Mouse (Mus musculus) stomach, embryonic 14.5 days (tissue): ENCODE results near the gene Gclc. TPM values are rescaled to one million over a fixed set of nuclear protein-coding genes. Genes with fewer than 3 reads are reported as not detected.

Experiments used
- ATAC-seq: fragments of 200-750 bp; cut with Nextera tagmentation; 2 replicates; pipeline ENCODE4 v1.8.0; 2017; ENCODE audit warnings: low read depth, moderate TSS enrichment; ENCODE audit not compliant: insufficient number of reproducible peaks, insufficient read depth, low FRiP score
- H3K27ac ChIP-seq: fragments of 300-500 bp; sonication (generic); 2 replicates; pipeline ENCODE4 v1.5.1; 2014; ENCODE audit warnings: mild to moderate bottlenecking, low read length, moderate library complexity, mixed read lengths
- H3K27me3 ChIP-seq: fragments of 300-500 bp; sonication (generic); 2 replicates; pipeline ENCODE4 v1.6.1; 2014; ENCODE audit warnings: low read length, control low read depth, mixed read lengths; ENCODE audit not compliant: control insufficient read depth, insufficient read depth
- H3K36me3 ChIP-seq: fragments of 300-500 bp; sonication (generic); 2 replicates; pipeline ENCODE4 v1.6.1; 2014; ENCODE audit warnings: mild to moderate bottlenecking, control low read depth, low read length, moderate library complexity, mixed read lengths; ENCODE audit not compliant: control insufficient read depth, insufficient read depth
- H3K4me1 ChIP-seq: fragments of 300-500 bp; sonication (generic); 2 replicates; pipeline ENCODE4 v1.6.1; 2014; ENCODE audit warnings: low read length, control low read depth, mixed read lengths; ENCODE audit not compliant: control insufficient read depth, insufficient read depth
- H3K4me2 ChIP-seq: fragments of 300-500 bp; sonication (generic); replicated peaks from 2 replicates; pipeline ENCODE4 v1.6.1; 2014; ENCODE audit warnings: low read depth, low read length, control low read depth
- H3K4me3 ChIP-seq: fragments of 300-500 bp; sonication (generic); 2 replicates; pipeline ENCODE4 v1.5.1; 2014; ENCODE audit warnings: low read depth, low read length, control low read depth
- H3K9ac ChIP-seq: fragments of 300-500 bp; sonication (generic); replicated peaks from 2 replicates; pipeline ENCODE4 v1.6.1; 2014; ENCODE audit warnings: low read depth, mild to moderate bottlenecking, control low read depth, low read length, moderate library complexity, mixed read lengths
- H3K9me3 ChIP-seq: fragments of 300-500 bp; sonication (generic); 2 replicates; pipeline ENCODE4 v1.6.1; 2016; ENCODE audit warnings: low read depth, low read length, control low read depth; ENCODE audit not compliant: control insufficient read depth
- WGBS: fragments of 180-500 bp; shearing (Covaris S2); extraction: QIAGEN DNeasy Blood & Tissue Kit; methylation state at CpG from one replicate; pipeline ENCODE4 v1.1.7; 2014; 5-methylcytosine and 5-hydroxymethylcytosine counted together
- polyA plus RNA-seq: library from polyadenylated mRNA; unstranded; fragments of >200 nt; fragmentation: Nextera tagmentation; extraction: Ambion mirVana; gene quantifications from 2 replicates; pipeline ENCODE4 v1.2.1, GENCODE M21; 2014

The Gclc gene
- 16.2 and 20.7 TPM in 2 replicates for polyA plus RNA-seq

DNA sequence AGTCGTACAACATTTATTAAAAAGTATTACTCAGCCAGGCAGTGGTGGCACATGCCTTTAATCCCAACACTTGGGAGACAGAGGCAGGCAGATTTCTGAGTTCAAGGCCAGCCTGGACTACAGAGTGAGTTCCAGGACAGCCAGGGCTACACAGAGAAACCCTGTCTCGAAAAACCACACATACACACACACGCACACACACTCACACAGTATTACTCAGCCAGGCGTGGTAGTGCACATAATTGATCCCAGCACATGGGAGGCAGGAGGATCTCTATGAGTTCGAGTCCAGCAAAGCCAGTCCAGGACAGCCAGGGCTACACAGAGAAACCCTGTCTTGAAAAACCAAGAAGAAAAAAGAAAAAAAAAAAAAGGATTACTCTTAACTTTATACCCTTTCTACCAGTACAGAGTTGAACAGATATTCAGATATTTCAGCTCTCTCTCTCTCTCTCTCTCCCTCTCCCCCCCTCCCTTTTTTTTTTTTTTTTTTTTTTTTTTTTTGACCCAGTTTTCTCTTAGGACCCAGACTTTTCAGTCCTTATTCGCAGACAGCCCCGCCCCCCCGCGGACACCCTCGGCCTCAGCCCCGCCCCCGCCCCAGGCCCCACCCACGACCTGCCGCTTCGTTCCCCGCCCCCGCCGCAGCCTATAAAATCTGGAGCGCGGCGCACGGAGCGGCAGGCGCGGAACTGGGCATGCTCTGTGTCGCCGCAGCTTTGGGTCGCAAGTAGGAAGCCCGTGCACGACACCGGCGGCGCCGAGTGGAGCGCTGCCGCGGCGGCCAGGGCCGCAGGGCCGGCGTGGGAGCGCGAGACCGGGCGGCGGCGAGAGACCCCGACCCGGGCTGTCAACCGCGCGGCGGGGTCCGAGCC lies at the start of gene Gclc:
Gene Gclc (plus strand): TSS at position 683 of the 875 bp plus-strand sequence.
- Histone ChIP-seq H3K27ac (peak within 1 kb of the TSS; percentile 72), H3K36me3 (no peaks in the 10 kb centered on the region), H3K27me3 (no peaks in the 10 kb centered on the region), H3K9ac (peak within 1 kb of the TSS; percentile 72), H3K4me3 (peak within 1 kb of the TSS; percentile 76), H3K9me3 (no peaks in the 10 kb centered on the region), H3K4me1 (peaks cover 7% of the 10 kb centered on the region), H3K4me2 (peak within 1 kb of the TSS; percentile 76)
- WGBS: 9% methylated on average over 46 of the region's 54 CpGs
- ATAC-seq: peak; percentile 73

DNA sequence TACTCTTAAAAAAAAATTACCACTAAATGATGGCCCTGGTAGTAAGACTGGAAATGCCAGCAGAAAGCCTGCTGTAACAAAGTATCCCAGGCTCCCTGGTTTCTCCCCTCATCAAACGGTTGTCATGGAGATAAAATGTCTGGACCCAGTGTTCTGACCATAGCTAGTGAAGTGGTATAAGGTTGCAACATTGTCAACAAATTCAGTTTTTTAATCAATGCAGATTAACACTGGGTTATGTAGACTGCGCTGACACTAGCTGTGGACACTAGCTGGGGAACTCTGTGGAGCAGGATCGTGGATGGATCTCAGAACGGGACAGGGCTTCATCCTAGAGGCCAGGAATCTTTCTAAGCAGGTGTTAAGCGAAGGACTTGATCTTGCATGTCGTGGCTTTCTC lies 47.8 kb upstream of the Gclc start:
- 85% methylated on average over 6 of the region's 6 CpGs for WGBS
- no peak overlapping the region for H3K27ac ChIP-seq
- H3K36me3 ChIP-seq: no peaks in the 10 kb centered on the region
- no peak for ATAC-seq
- no peaks in the 10 kb centered on the region for H3K4me1 ChIP-seq
- no peak overlapping the region for H3K4me2 ChIP-seq
- no peak overlapping the region for H3K9ac ChIP-seq
- no peaks in the 10 kb centered on the region for H3K9me3 ChIP-seq
- H3K4me3 ChIP-seq: no peak overlapping the region
- no peaks in the 10 kb centered on the region for H3K27me3 ChIP-seq

DNA sequence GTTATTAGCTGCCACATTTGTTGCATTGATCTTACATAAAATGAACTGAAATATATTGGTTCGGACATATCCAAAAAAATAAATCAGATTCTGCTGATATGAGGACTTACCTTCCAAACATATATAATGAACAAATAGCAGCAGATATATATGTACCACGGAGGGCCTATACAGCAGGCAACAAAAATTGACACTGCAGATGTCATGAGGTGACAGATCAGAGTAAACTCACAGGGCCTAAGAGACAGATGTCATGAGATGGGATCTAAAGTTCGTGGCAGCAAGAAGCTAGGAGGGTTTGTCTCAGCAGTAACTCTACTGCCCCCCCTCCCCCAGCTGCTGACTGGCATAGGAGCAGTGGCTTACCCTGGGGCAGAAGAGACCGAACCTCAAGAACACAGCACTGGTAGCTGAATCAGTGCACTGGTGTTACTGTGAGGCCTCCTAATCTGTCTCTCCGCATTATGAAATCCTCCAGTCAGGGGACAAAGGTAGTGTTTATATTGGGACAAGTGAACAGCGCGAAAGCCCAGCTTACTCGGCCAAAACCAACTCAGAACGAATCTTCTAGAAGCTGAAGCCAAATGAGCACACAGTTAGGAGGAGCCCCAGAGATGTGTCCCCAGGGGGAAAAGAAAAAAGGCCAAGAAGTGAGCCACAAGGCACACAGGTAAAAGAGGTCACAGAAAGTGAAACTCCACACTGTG lies 46.7 kb upstream of the Gclc start:
- Histone ChIP-seq H3K9me3 (no peaks in the 10 kb centered on the region), H3K27me3 (no peaks in the 10 kb centered on the region), H3K9ac (no peak overlapping the region), H3K36me3 (no peaks in the 10 kb centered on the region), H3K27ac (no peak overlapping the region), H3K4me1 (no peaks in the 10 kb centered on the region), H3K4me2 (no peak overlapping the region), H3K4me3 (no peak overlapping the region)
- no peak for ATAC-seq
- 61% methylated on average over 9 of the region's 9 CpGs for WGBS

DNA sequence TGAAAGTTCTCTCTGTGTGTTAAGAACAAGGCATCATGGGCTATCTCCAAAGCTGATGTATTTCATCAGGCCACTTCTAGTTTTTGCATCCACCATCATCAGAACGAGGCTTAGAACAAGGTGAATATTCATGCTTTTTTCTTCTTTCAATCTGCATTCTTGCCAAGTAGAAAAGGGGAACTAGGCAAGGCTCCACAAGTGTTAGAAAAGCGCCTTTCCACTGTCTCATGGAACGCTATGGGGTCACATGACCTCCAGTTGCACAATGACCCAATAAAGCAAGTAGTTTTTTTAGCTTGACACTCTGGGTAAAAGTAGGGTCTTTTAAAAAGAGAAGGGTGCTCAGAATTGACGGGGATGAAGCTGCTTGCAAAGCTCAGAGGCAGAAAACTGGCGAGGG lies 45.4 kb upstream of the Gclc start:
- Histone ChIP-seq H3K9ac (no peak overlapping the region), H3K9me3 (no peaks in the 10 kb centered on the region), H3K27me3 (no peaks in the 10 kb centered on the region), H3K4me1 (no peaks in the 10 kb centered on the region), H3K27ac (no peak overlapping the region), H3K4me3 (no peak overlapping the region), H3K36me3 (no peaks in the 10 kb centered on the region), H3K4me2 (no peak overlapping the region)
- WGBS: 79% methylated on average over 5 of the region's 5 CpGs
- ATAC-seq: no peak

DNA sequence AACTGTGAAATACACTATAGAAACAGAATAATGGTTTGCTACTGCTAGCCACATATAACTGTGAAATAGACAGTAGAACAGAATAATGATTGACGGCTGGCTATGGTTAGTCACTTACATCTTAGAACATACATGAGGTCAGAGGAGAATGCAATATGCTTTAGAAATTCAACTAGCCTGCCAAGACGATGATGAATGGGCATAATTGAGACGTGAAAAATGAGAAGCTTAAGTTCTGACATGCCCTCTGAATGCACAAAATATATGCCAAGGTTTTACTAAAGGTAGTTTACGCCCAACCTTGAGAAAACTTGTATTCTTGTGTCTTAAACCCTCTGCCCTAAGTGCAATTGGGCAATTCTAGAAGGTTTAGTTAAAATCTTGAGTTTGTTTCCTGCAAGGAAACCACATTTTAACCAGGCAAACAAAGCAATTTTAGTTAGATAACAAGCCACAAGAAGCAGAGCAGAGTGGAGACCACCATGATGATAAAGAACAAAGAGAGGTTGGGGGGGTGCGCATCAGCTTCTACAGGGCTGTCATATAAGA lies 43.2 kb upstream of the Gclc start:
- H3K27ac ChIP-seq: no peak overlapping the region
- 74% methylated on average over 5 of the region's 5 CpGs for WGBS
- H3K4me2 ChIP-seq: no peak overlapping the region
- H3K9ac ChIP-seq: no peak overlapping the region
- ATAC-seq: no peak
- no peak overlapping the region for H3K4me3 ChIP-seq
- H3K9me3 ChIP-seq: no peaks in the 10 kb centered on the region
- no peaks in the 10 kb centered on the region for H3K4me1 ChIP-seq
- no peaks in the 10 kb centered on the region for H3K36me3 ChIP-seq
- H3K27me3 ChIP-seq: no peaks in the 10 kb centered on the region

DNA sequence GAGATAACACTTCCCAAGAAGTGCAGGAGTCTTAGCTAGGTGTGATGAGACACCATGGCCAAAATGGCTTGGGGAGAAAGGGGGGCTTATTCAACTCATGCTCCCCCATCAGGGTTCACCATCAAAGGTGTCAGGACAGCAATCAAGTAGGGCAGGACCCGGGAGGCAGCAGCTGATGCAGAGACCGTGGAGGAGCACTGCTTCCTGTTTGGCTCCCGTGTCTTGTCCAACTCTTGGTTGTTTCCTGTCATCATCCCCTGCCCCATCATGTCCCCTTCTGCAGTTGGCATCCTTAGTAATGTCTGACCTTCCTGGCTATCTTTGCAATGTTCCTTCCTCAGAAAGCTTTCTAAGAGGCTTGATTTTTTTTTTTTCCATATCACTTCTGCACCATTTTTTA lies 41.5 kb upstream of the Gclc start:
- H3K27me3 ChIP-seq: no peaks in the 10 kb centered on the region
- no peak overlapping the region for H3K9ac ChIP-seq
- H3K36me3 ChIP-seq: no peaks in the 10 kb centered on the region
- no peak for ATAC-seq
- H3K9me3 ChIP-seq: no peaks in the 10 kb centered on the region
- H3K4me2 ChIP-seq: no peak overlapping the region
- no peak overlapping the region for H3K27ac ChIP-seq
- WGBS: 56% methylated on average over 3 of the region's 3 CpGs
- H3K4me1 ChIP-seq: no peaks in the 10 kb centered on the region
- H3K4me3 ChIP-seq: no peak overlapping the region

DNA sequence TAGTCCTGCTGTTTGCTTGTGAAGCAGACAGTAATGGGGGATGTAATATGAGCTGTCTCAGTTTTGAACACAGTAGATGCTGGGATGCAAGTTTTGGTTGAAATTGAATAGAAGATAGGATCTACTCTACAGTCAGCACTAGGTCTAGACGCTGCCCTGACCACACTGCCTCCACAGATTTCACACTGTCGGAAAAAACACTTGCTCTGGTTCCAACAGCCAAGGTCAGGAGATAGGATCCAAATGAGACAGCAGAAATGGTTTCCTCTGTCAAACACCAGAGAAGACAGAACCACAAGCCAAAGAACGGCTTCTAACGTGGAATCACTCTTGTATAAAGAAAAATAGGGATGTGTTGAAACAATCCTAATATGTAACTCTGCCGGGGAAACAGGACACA lies 41.0 kb upstream of the Gclc start:
- H3K27ac ChIP-seq: no peak overlapping the region
- 80% methylated on average over 5 of the region's 5 CpGs for WGBS
- H3K9ac ChIP-seq: no peak overlapping the region
- H3K4me2 ChIP-seq: no peak overlapping the region
- no peaks in the 10 kb centered on the region for H3K4me1 ChIP-seq
- H3K36me3 ChIP-seq: no peaks in the 10 kb centered on the region
- no peak overlapping the region for H3K4me3 ChIP-seq
- no peaks in the 10 kb centered on the region for H3K27me3 ChIP-seq
- no peaks in the 10 kb centered on the region for H3K9me3 ChIP-seq
- no peak for ATAC-seq

DNA sequence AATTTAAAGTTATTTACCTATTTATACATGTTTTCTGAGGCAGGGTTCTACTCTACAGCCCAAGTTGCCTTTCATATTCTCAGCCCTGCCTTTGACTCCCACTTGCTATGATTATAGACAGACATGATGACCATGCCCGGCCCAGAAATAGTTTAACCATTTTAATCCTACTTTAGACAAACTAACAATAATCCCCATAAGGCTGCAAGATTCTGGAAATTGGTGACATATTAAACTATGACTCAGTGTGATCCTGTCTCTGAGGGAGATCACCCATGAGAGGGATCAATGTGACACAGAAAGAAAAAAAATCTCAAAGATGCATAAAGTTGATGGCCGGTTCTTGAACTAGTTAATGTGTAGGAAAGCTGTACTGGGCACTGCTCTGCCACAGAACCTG lies 39.1 kb upstream of the Gclc start:
- Histone ChIP-seq H3K9ac (no peak overlapping the region), H3K27me3 (no peaks in the 10 kb centered on the region), H3K4me3 (no peak overlapping the region), H3K4me2 (no peak overlapping the region), H3K4me1 (0 out of 2 replicates have a peak, but pooled peaks cover 2% of the 10 kb centered on the region), H3K27ac (no peak overlapping the region), H3K9me3 (no peaks in the 10 kb centered on the region), H3K36me3 (no peaks in the 10 kb centered on the region)
- ATAC-seq: no peak
- WGBS: 84% methylated on average over 2 of the region's 2 CpGs
